Mouse (Mus musculus) cortical plate, adult 2 months (tissue): ENCODE data around the gene Cdk17.

Source experiments
- CTCF ChIP-seq: fragments of 200-500 bp; IDR thresholded peaks from 2 replicates; pipeline ENCODE4 v1.5.1; 2011; ENCODE audit warnings: mild to moderate bottlenecking, control low read depth, low read length; ENCODE audit not compliant: insufficient read depth; ENCODE audit errors: extremely low read depth
- POLR2A ChIP-seq: fragments of 200-500 bp; IDR thresholded peaks from 2 replicates; pipeline ENCODE4 v1.6.1; 2011; ENCODE audit warnings: mild to moderate bottlenecking, low read length, control low read depth; ENCODE audit not compliant: insufficient read depth; ENCODE audit errors: extremely low read depth

DNA sequence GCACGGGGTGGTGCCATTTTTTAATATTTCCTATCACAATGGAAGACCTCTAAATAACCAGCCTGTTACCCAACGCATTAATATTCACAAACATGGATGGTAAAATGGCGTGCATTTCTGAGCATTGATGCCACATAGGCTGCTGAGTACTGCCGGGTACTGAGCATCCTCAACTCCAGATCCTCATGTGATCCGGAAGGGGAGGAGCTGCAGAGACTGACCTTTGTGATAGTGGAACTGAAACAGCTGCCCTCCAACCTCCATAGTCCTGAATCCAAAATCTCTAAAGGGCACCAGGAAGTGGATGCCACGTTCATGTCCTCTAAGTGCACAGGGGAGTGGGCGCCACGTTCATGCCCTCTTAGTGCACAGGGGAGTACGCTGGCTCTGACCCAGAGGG lies 118.4 kb downstream of the Cdk17 start:
- TF ChIP-seq CTCF: no peak
- TF ChIP-seq POLR2A: no peak
